Comparison of ENCODE assay signal across 18 mouse cellular contexts in the genomic region with DNA sequence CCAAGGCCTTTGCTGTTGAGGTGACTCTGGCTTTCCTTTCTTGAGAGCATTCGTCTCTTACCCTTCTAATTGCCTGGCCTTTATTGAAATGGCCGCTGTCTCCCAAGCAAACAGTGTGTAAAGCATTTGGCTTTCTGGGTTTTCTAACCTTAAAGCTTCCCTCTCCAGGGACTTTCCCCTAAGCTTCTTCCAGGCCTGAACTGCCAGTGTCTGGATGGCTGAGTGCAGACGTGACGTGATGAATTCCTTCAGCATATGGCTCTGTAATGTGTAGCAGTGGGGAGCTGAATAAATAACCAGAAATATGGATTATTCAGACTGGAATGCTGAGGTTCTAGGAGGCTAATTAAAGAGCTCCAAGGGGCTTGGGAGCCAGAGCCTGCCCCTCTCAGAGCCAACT.
DNase-seq lines count a peak whose midpoint lies in the region; ATAC-seq lines count a peak whose summit lies in the region.
"Had no signal": no experiment of that assay in that cellular context is flagged by ENCODE, and none has a peak within 500 bp of the region (broad histone marks: within the 10 kb centered on the region; RNA-seq: fewer than 3 reads in every experiment).

No protein-coding gene starts in this region.

- WGBS in forebrain, embryonic 12.5 days: 32% methylated on average over 4 of the region's 4 CpGs
- WGBS in forebrain, embryonic 10.5 days: 76% methylated on average over 4 of the region's 4 CpGs
- 50% methylated on average over 4 of the region's 4 CpGs for WGBS in midbrain, embryonic 12.5 days

- peak; percentile 20; the same call in 1 of the 2 replicates for ATAC-seq in forebrain, embryonic 12.5 days (ENCODE audit: low FRiP score)
- peak; percentile 47; the same call in 1 of the 2 replicates for ATAC-seq in midbrain, embryonic 12.5 days (ENCODE audit: low FRiP score, low read depth)

- no peak overlapping the region for H3K4me3 ChIP-seq in forebrain, embryonic 12.5 days (replicated peaks)
- no peak overlapping the region for H3K4me3 ChIP-seq in forebrain, embryonic 10.5 days
- H3K4me3 ChIP-seq in midbrain, embryonic 12.5 days: no peak overlapping the region
- H3K4me3 ChIP-seq: embryonic facial prominence, embryonic 13.5 days; liver, embryonic 13.5 days; megakaryocyte, embryonic 14.5 days; stomach, embryonic 15.5 days had no signal

- peaks cover 10% of the 10 kb centered on the region; the same call in 1 of the 2 replicates for H3K4me1 ChIP-seq in forebrain, embryonic 12.5 days
- H3K4me1 ChIP-seq in forebrain, embryonic 10.5 days: peaks cover 12% of the 10 kb centered on the region; the same call in 1 of the 2 replicates
- peaks cover 16% of the 10 kb centered on the region for H3K4me1 ChIP-seq in midbrain, embryonic 12.5 days
- H3K4me1 ChIP-seq: stomach, embryonic 15.5 days had no signal

- no peak overlapping the region for H3K9ac ChIP-seq in forebrain, embryonic 12.5 days
- no peak overlapping the region for H3K9ac ChIP-seq in midbrain, embryonic 12.5 days (replicated peaks)
- H3K9ac ChIP-seq: embryonic facial prominence, embryonic 13.5 days; liver, embryonic 13.5 days; stomach, embryonic 15.5 days had no signal

- DNase-seq in forebrain, embryonic 10.5 days (ENCODE audit: extremely low spot score, low spot score): no peak
- DNase-seq in right cerebral cortex, postnatal 10 days (ENCODE audit: low spot score in 2 of 2): peak; percentile 15 to 22
- no peak for DNase-seq in right cerebral cortex, postnatal 36 days (ENCODE audit: low spot score in 2 of 2)
- DNase-seq in retina, postnatal 1 day: peak; percentile 32
- DNase-seq in heart, postnatal 36 days: no peak
- no peak for DNase-seq in thymus, postnatal 10 days (ENCODE audit: low spot score in 2 of 2)
- DNase-seq: gastrocnemius, postnatal 14 days; heart, postnatal 4 days; kidney, adult 18-20 months; liver, embryonic 13.5 days; spleen, adult 18-20 months; thymus, postnatal 36 days had no signal

- H3K27me3 ChIP-seq in forebrain, embryonic 12.5 days: no peaks in the 10 kb centered on the region
- H3K27me3 ChIP-seq in forebrain, embryonic 10.5 days (ENCODE audit: poor library complexity, severe bottlenecking): no peaks in the 10 kb centered on the region
- H3K27me3 ChIP-seq in midbrain, embryonic 12.5 days: no peaks in the 10 kb centered on the region
- H3K27me3 ChIP-seq: embryonic facial prominence, embryonic 13.5 days; liver, embryonic 13.5 days; stomach, embryonic 15.5 days had no signal

- H3K4me2 ChIP-seq in forebrain, embryonic 12.5 days: no peak overlapping the region
- no peak overlapping the region for H3K4me2 ChIP-seq in midbrain, embryonic 12.5 days (replicated peaks)
- H3K4me2 ChIP-seq: embryonic facial prominence, embryonic 13.5 days; heart, embryonic 11.5 days; liver, embryonic 13.5 days; stomach, embryonic 15.5 days had no signal

- peaks cover 35% of the 10 kb centered on the region for H3K36me3 ChIP-seq in forebrain, embryonic 12.5 days (replicated peaks)
- H3K36me3 ChIP-seq in forebrain, embryonic 10.5 days (replicated peaks): peaks cover 54% of the 10 kb centered on the region
- peaks cover 37% of the 10 kb centered on the region; the same call in 1 of the 2 replicates for H3K36me3 ChIP-seq in midbrain, embryonic 12.5 days

- H3K9me3 ChIP-seq in forebrain, embryonic 12.5 days: no peaks in the 10 kb centered on the region
- no peaks in the 10 kb centered on the region for H3K9me3 ChIP-seq in forebrain, embryonic 10.5 days
- no peaks in the 10 kb centered on the region for H3K9me3 ChIP-seq in midbrain, embryonic 12.5 days
- H3K9me3 ChIP-seq: embryonic facial prominence, embryonic 13.5 days; liver, embryonic 13.5 days; megakaryocyte, embryonic 14.5 days; stomach, embryonic 15.5 days had no signal

- intact Hi-C loops in heart, postnatal 36 days (cut with DNase I): loop anchor here (5.0 to 10.0 kb wide), 2 partner anchors 51 to 656 kb away; no protein-coding TSS in a partner anchor

- H3K27ac ChIP-seq in forebrain, embryonic 12.5 days: peak overlapping the region; percentile 51; the same call in 1 of the 2 replicates
- no peak overlapping the region for H3K27ac ChIP-seq in forebrain, embryonic 10.5 days
- H3K27ac ChIP-seq in midbrain, embryonic 12.5 days (replicated peaks): peak overlapping the region; percentile 39
- H3K27ac ChIP-seq: embryonic facial prominence, embryonic 13.5 days; liver, embryonic 13.5 days; stomach, embryonic 15.5 days had no signal

Comparison
In these comparisons a context has a peak if more than half of its experiments do, and no peak if none do; other contexts are left out.
1. DNase-seq: peak in right cerebral cortex, postnatal 10 days (2 of 2) and retina, postnatal 1 day (single experiment); none in forebrain, embryonic 10.5 days (single experiment), right cerebral cortex, postnatal 36 days (0 of 2), heart, postnatal 36 days (0 of 2) and thymus, postnatal 10 days (0 of 2).